Mouse (Mus musculus) retina, postnatal 7 days (tissue): ENCODE measurements around the gene Mrln.
A peak's percentile ranks its signal among the peaks of the same experiment; 100 is the strongest.

Experiments
- DNase-seq: peaks from one replicate; pipeline ENCODE4 v3.0.0-alpha.2; 2012; ENCODE audit warnings: low read depth, low spot score

The Mrln gene

GRCm38 (mm10) chr10:70204505-70205399 lies at the start of gene Mrln:
Gene Mrln, plus strand, starts transcription at chr10:70204664.
- DNase-seq = no peak

DNA sequence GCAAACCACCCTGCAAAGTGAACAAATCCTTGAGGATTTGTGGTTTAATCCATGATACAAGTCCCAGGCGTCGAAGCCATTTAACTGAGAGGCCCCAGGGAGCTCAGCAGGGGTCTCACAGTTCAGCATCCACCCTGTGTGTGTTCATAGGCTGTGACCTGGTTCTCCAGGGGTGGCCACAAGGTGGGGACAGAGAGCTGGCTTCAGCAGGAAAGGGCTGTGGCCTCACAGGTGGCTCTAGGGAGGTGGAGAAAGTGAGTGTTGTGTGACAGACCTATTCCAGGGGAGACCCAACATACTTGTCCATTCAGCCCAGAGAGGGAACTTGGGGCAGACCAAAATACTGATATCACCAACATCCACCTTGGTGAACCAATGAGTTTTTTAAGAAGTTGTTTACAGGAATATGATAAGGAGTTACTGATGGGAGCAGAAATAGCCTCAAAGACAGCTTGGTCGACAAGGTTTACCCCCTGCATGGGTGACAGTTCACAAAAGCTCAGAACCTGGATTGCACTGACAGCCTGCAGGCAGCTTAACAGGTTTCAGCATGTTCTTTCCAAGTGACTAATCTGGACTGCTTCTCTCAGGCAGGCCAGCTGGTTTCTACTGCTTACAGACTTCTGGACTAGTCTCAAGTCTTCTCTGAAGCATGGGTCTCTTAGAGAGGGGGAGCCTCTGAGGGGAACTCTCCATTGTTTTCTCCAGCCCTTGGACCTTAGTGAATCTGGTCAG lies 47.9 kb upstream of the Mrln start:
- no peak for DNase-seq

DNA sequence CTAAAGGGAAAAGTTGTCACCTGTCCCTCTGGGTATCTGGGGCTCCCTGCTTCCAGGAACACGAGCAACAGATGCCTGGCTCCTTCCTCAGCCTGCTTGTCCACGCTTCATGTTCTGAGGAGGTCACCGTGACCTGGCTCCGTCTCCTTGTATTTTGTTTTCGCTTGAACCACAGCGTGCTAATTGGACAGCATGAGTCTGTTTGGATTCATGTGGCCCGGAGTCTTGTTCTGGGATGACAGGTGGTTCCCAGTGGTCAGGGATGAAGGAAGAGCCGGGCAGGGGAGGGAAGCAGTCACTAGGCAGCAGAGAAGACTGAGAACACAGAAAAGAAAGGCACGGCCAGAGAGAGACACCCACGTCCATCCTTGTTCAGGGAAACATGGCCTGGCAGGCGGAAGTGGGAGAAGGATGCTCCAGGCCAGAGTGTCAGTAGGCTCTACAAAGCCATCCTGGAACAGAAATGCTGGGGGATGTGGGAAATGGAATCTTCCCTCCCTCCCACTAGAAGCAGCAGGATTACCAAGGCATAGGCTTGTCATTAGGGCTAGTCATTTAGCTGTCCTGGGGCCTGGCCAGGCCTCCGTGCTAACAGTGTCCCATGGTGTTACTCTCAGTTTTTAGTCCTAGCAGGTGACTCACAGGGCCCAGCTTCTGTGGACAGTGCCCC lies 44.7 kb upstream of the Mrln start:
- DNase-seq = no peak

GRCm38 (mm10) chr10:70160811-70161210 lies 43.7 kb upstream of the Mrln start:
- no peak for DNase-seq

DNA sequence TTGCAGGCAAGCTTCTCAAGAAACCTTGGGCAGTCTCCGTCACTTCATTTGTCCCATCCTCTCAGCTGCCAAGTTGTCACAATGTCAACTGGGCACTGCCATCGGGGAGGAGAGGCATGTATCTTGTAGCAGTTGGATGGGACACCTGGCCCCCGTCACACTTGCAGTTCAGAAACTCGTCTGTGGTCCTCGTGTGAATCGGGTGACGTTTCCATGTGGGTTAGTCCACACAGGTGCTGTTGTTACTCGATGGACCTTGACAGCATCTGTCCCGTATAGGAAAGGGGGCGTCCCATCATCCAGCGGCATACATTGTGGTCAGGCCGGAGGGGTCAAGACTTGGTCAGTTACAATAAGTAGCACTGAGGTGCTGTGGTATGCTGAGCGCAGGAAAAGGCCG lies 43.0 kb upstream of the Mrln start:
- DNase-seq = no peak

GRCm38 (mm10) chr10:70163681-70164080 lies 40.8 kb upstream of the Mrln start:
- no peak for DNase-seq

DNA sequence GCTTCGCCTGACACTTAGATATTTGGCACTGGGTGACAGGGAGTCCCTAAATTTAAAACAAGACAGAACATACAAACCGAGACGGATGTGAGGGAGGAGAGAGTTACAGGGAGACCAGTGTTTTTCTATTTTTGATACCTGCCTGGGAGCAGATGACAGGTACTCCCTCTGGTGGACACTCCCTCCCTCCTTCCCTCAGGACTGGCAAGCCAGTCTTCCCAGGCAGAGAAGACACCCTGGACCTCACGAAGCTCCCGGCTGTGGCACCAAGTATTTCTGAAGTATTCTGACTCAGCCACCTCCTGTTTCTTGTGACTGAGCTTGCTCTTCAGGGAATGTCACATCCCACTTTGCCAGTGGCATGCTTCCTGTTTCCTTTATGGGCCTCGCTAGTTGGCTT lies 38.6 kb upstream of the Mrln start:
- DNase-seq = no peak

GRCm38 (mm10) chr10:70166427-70166826 lies 38.0 kb upstream of the Mrln start:
- no peak for DNase-seq

- DNase-seq = no peak
Measured at GRCm38 (mm10) chr10:70167625-70168024, 36.8 kb upstream of the Mrln start.

- DNase-seq = no peak
Measured at GRCm38 (mm10) chr10:70168396-70168795, 36.1 kb upstream of the Mrln start.

DNA sequence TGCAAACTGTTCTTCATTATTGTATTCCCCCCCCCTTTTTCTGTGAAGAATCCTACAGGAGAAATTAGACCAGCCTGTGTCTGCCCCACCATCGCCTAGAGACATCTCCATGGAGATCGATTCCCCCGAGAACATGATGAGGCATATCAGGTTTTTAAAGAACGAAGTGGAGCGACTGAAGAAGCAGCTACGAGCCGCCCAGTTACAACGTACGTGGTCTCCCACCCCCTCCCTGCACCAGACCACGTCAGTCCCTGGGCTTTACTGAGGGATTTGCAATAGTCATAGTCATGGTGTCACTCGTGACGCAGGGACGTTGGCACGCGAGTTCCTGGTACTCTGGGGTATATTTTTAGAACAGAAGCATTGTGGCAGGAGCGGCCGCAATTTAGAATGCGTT lies 35.4 kb upstream of the Mrln start:
- DNase-seq = no peak

- DNase-seq = peak; percentile 38
Measured at GRCm38 (mm10) chr10:70173314-70173713, 31.1 kb upstream of the Mrln start.

GRCm38 (mm10) chr10:70174494-70175190 lies 29.8 kb upstream of the Mrln start:
- DNase-seq = no peak

- no peak for DNase-seq
Measured at GRCm38 (mm10) chr10:70180727-70181126, 23.7 kb upstream of the Mrln start.

DNA sequence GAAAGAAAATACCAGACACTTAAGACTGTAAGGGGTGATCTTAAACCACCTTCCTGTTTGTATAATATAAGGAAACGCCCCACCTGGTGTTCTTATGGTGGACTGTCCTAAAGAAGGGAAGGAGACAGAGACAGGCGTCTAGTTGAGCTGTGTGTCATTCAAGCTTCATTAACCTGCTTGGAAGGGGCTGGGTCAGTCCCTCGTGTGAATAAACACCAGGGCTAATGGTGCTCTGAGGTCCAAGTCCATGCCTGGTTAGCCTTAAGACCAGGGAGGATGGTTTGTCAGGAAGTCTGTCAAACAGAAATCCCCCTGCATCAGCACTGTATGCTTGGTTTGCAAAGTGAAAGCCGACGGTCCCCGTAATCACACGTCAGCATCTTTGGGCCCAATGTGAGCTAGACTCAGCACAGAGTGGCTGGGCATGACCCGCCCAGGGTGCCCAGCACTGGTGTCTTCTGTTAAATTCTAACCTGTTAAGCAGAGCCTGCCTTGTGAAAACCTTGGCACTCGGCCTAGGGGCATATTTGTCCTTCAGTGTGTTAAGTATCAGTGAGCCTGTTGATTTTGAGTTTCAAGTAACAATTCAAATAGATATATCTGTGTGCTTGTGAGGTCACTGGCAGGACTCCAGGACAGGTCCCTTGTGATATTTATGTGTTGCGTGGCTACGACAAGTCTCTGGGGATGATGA lies 23.0 kb upstream of the Mrln start:
- DNase-seq = no peak

DNA sequence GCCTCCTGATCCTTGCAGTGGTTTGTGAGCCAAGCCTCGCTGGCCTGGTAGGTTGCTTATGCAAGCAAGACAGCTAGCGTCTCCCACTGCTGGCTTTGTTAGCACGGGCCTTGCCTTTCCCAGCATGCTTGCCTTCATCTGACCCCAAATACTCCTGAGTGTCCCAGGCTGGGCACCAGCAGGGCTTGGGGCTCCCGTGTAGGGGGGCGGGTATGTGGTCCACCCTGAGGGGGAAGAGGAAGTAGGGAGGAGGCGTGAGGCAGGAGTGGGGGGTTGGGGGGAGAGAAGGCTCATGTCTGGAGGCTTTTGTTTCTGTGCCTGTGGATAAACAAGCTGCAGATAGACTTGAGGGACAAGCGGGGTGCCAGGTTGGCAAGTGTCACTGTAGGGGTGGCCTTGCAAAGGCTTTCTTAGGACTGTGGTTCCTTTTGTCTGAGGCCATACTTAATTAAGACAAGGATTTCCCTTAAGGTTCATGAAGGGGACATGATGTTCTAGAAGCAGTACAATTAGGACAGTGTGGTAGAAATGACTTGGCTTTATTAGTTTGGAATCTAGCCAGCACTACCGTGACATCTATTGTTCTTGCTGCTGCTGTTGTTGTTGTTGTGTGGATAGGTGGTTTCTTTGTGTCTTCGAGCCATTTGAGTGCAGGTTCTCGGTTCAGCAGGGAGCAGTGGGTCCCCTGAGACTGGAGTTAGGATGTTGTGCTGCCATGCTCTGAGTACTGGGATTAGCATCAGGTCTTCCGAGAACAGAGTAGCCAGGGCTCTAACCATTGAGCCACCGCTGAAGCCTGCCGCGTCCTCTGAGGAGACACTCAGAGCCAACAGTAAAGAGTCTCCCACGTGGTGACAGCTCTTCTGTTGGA lies 21.0 kb upstream of the Mrln start:
- DNase-seq = no peak

GRCm38 (mm10) chr10:70186136-70186535 lies 18.3 kb upstream of the Mrln start:
- no peak for DNase-seq

GRCm38 (mm10) chr10:70186586-70186985 lies 17.9 kb upstream of the Mrln start:
- DNase-seq = no peak

- DNase-seq = no peak
Measured at GRCm38 (mm10) chr10:70189864-70190263, 14.6 kb upstream of the Mrln start.

DNA sequence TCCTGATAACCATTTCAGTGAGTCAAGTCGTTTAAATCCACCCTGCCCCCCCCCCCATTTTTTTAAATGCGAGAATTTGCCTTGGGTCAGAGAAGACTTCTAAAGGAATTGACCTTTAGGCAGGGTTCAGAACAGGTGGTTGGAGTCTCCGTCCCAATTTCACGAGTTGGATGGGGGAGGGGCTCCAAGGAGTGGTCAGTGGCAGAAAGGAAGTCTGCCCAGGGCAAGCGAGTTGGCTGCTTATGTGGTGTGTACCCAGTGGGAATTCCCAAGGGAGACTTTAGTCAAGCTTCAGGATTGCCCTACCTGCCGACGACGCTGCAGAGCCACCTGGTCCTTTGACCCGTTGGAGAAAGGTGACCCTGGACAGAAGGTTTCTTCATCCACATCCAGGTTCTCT lies 10.2 kb upstream of the Mrln start:
- no peak for DNase-seq
